Mouse (Mus musculus): ENCODE data around the gene Smok3a.

The Smok3a gene

DNA sequence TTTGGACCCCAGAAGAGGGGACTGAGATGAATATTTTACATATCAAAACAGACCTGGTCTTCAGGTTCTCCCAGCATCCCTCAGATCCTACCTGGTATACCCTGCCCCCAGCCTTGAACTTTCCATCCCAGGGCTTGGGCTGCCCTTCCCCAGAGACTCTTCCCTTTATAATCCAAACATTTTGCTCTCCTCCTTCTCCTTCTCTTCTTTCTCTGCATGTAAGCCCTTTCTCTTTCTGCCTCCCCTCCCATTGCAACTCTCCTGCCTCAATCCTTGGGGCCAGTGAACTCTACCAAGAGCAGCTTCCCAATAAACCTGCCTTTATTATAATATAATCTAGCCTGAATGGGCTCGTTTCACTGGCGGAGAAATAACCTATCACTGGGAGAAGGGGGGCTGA lies 62.9 kb downstream of the Smok3a start:
- in situ Hi-C loops (cut with MboI; ENCODE audit: unreplicated experiment in 2 of 2) = loop anchor here in 1 of 2 experiments (25.0 kb wide), 2 partner anchors 272 to 353 kb away; partner anchors contain the start of gene Zfp157

Measured in v-Abl transformed pro-B cells (cell line).